Mouse (Mus musculus): ENCODE measurements around the gene Qrfp.

GRCm38 (mm10) chr2:31791260-31791659 is 19.1 kb downstream of the Qrfp start:
- TF ChIP-seq GATA1 (IDR thresholded peaks at IDR 0.05; ENCODE audit: borderline replicate concordance, low read length) (no peak), FLI1 (IDR thresholded peaks at IDR 0.05; ENCODE audit: low read length) (no peak)
